Mouse (Mus musculus) midbrain, embryonic 14.5 days (tissue): ENCODE results near the gene Sgsm2. TPM values are rescaled to one million over a fixed set of nuclear protein-coding genes. Genes with fewer than 3 reads are reported as not detected.
A peak's percentile ranks its signal among the peaks of the same experiment; 100 is the strongest.

Source experiments
- ATAC-seq: fragments of 200-750 bp; cut with Nextera tagmentation; 2 replicates; pipeline ENCODE4 v1.8.0; 2017; ENCODE audit warnings: moderate number of reproducible peaks, moderate library complexity; ENCODE audit not compliant: low FRiP score, low TSS enrichment
- DNase-seq: peaks from one replicate; pipeline ENCODE4 v3.0.0-alpha.2; 2015
- H3K27ac ChIP-seq: fragments of 300-500 bp; sonication (generic); replicated peaks from 2 replicates; pipeline ENCODE4 v1.5.1; 2014; ENCODE audit warnings: mild to moderate bottlenecking, low read depth, low read length, moderate library complexity
- H3K27me3 ChIP-seq: fragments of 300-500 bp; sonication (generic); 2 replicates; pipeline ENCODE4 v1.6.1; 2014; ENCODE audit warnings: low read length, control low read depth, mixed read lengths; ENCODE audit not compliant: control insufficient read depth, insufficient read depth
- H3K36me3 ChIP-seq: fragments of 300-500 bp; sonication (generic); 2 replicates; pipeline ENCODE4 v1.6.1; 2014; ENCODE audit warnings: low read length, control low read depth; ENCODE audit not compliant: control insufficient read depth, insufficient read depth
- H3K4me1 ChIP-seq: fragments of 300-500 bp; sonication (generic); 2 replicates; pipeline ENCODE4 v1.6.1; 2014; ENCODE audit warnings: mild to moderate bottlenecking, antibody characterized with exemption, low read length, control low read depth; ENCODE audit not compliant: control insufficient read depth, insufficient read depth
- H3K4me2 ChIP-seq: fragments of 300-500 bp; sonication (generic); 2 replicates; pipeline ENCODE4 v1.6.1; 2014; ENCODE audit warnings: mild to moderate bottlenecking, low read length, moderate library complexity
- H3K4me3 ChIP-seq: fragments of 300-500 bp; sonication (generic); replicated peaks from 2 replicates; pipeline ENCODE4 v1.5.1; 2014; ENCODE audit warnings: low read depth, low read length
- H3K9ac ChIP-seq: fragments of 300-500 bp; sonication (generic); replicated peaks from 2 replicates; pipeline ENCODE4 v1.6.1; 2014; ENCODE audit warnings: mild to moderate bottlenecking, low read length, moderate library complexity
- H3K9me3 ChIP-seq: fragments of 300-500 bp; sonication (generic); 2 replicates; pipeline ENCODE4 v1.6.1; 2016; ENCODE audit warnings: low read length, control low read depth, mixed read lengths; ENCODE audit not compliant: control insufficient read depth
- WGBS: fragments of 180-500 bp; shearing (Covaris S2); extraction: QIAGEN DNeasy Blood & Tissue Kit; methylation state at CpG from one replicate; pipeline ENCODE4 v1.1.7; 2014; 5-methylcytosine and 5-hydroxymethylcytosine counted together
- microRNA-seq: library from miRNA; unstranded; fragments of <30 nt; microRNA quantifications from one replicate; pipeline ENCODE4, GENCODE M21; 2016
- polyA plus RNA-seq: library from polyadenylated mRNA; unstranded; fragments of >200 nt; fragmentation: Nextera tagmentation; extraction: Ambion mirVana; gene quantifications from 2 replicates; pipeline ENCODE4 v1.2.1, GENCODE M21; 2014

The Sgsm2 gene
- polyA plus RNA-seq, 1 experiment from 2014 or later, result 25.7 TPM

DNA sequence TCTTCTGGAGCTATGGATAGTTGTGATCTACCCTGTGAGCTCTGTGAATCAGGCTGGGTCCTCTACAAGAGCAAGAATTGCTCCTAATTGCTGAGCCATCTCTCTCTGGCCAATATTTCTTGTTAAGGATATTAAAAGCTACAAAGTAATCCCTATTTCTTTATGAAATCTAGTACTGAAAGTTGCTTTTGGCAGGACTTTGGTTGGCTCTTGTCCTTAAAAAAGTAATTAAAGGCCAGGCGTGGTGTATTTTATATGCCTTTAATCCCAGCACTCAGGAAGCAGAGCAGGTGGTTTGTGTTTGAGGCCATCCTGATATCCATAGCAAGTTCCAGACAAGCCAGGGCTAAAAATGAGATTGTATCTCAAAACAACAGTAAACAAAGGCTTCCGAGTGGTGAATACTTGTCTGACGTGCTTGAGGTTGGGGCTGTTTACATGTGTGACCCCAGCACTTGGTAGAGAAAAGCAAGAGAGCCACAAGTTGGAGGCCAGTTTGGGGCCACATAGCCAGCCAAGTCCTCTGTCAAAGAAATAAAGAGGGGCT, 92.7 kb downstream of the Sgsm2 start:
- ATAC-seq, result no peak
- Histone ChIP-seq H3K36me3 (peaks cover 52% of the 10 kb centered on the region), H3K9ac (no peak overlapping the region), H3K27me3 (no peaks in the 10 kb centered on the region), H3K9me3 (no peaks in the 10 kb centered on the region), H3K4me3 (no peak overlapping the region), H3K27ac (no peak overlapping the region), H3K4me2 (no peak overlapping the region), H3K4me1 (no peaks in the 10 kb centered on the region)
- no peak for DNase-seq
- WGBS, result 94% methylated on average over 3 of the region's 3 CpGs

DNA sequence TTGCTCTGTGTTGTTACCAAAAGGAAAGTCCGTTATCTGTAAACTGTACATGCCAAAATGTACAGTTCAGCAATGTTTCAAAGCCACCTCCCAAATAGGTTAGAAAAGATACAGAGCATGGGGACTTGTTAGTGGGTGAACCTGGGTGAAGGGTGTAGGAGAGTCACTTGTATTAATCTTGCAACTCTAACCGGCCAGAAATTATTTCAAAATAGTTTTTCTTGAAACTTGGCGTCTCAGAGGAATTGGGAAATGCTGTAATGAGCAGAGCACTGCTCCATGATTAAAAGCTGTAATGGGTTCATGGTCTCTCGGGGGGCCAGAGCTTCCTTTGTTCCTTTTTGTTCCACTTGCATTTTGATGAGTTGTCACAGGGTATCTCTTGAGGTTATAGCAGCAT, 96.2 kb downstream of the Sgsm2 start:
- WGBS, result 72% methylated on average over 4 of the region's 4 CpGs

More for the DNA sequence above, 96.2 kb downstream of the Sgsm2 start:
- Histone ChIP-seq H3K4me1 (no peaks in the 10 kb centered on the region), H3K4me3 (no peak overlapping the region), H3K27me3 (no peaks in the 10 kb centered on the region), H3K27ac (no peak overlapping the region), H3K9me3 (no peaks in the 10 kb centered on the region), H3K4me2 (no peak overlapping the region), H3K36me3 (peaks cover 65% of the 10 kb centered on the region), H3K9ac (no peak overlapping the region)
- peak; percentile 33 for DNase-seq
- ATAC-seq, result no peak

Small RNA genes lying within 50 kb of the gene (microRNA-seq; reads per million reads assigned to microRNA genes)
- gene Mir6926, result 1.6 reads per million, percentile 6 among the genes with 10 or more reads in this experiment

Other genes with a start within 250 kb of the Sgsm2 start
- gene Cluh, start 247.6 kb downstream of the Sgsm2 start, polyA plus RNA-seq, result 13.7 and 14.4 TPM in 2 replicates
- gene Pafah1b1, start 172.4 kb downstream of the Sgsm2 start, polyA plus RNA-seq, result 105 and 120 TPM in 2 replicates
- gene Mettl16, start 126.2 kb downstream of the Sgsm2 start, polyA plus RNA-seq, result 34.4 and 41.1 TPM in 2 replicates
- 9.8 and 10.3 TPM in 2 replicates for gene Mnt, start 66.1 kb downstream of the Sgsm2 start, polyA plus RNA-seq
- 25.6 and 31.0 TPM in 2 replicates for gene Tsr1, start 1.0 kb upstream of the Sgsm2 start, polyA plus RNA-seq
- 14.0 and 15.9 TPM in 2 replicates for gene Smg6, start 28.8 kb upstream of the Sgsm2 start, polyA plus RNA-seq
- 34.4 and 49.9 TPM in 2 replicates for gene Srr, start 28.9 kb upstream of the Sgsm2 start, polyA plus RNA-seq